Mouse (Mus musculus): ENCODE measurements around the gene Mettl15.

DNA sequence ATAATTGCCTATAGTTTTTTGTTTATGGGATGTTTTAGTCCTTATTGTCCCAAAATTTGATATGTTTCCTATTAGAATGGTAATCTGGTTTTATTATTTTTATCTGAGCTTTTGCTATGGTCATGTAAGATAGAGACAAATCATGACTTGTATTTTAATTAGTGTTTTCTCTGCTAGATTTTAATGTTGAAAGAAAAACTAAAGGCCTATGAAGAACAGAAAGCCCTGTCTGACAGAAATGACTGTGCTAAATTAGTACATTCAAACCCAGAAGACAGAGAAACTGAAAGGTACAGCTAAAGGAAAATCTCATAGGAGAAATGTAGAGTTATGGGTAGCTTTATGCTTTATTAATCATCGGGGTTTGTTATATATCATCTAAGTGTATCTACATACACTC lies 17.6 kb upstream of the Mettl15 start:
- TF ChIP-seq TAL1 (IDR thresholded peaks at IDR 0.05; ENCODE audit: low read length) = no peak
- no peak for TF ChIP-seq GATA1 (IDR thresholded peaks at IDR 0.05; ENCODE audit: low read length)

All from erythroblast, embryonic 14.5 days (primary cell).